Mouse (Mus musculus): ENCODE data around the gene Gapvd1. TPM values are rescaled to one million over a fixed set of nuclear protein-coding genes. Genes with fewer than 3 reads are reported as not detected.
A peak's percentile ranks its signal among the peaks of the same experiment; 100 is the strongest.
"Not testable (repeated sequence)": the region's sequence is repeated elsewhere in the genome, so short reads cannot be mapped to it uniquely, and the experiment has no call there.

The Gapvd1 gene
- polyA plus RNA-seq, 1 experiment from 2014 or later = 79.9 TPM

DNA sequence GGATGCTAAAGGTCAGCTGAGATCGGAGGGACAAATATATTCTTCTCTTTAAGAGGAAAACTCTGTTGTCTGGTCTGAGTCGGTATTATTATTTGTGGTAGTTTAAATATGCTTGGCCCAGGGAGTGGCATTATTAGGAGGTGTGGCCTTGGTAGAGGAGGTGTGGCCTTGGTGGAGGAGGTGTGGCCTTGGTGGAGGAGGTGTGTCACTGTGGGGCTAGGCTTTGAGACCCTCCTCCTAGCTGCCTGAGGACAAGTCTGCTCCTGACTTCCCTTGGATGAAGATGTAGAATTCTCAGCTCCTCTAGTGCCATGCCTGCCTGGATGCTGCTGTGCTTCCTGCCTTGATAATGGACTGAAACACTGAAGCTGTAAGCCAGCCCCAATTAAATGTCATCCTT lies 39.5 kb upstream of the Gapvd1 start:
- no peak for ATAC-seq (ENCODE audit: insufficient read depth)
- no peak overlapping the region for H3K4me3 ChIP-seq (replicated peaks)
- no peaks in the 10 kb centered on the region for H3K9me3 ChIP-seq (replicated peaks)
- H3K4me1 ChIP-seq (replicated peaks) = peaks cover 20% of the 10 kb centered on the region
- H3K9ac ChIP-seq = no peak overlapping the region
- H3K36me3 ChIP-seq (replicated peaks) = peaks cover 40% of the 10 kb centered on the region
- 87% methylated on average over 2 of the region's 2 CpGs for WGBS (ENCODE audit: insufficient replicate concordance)
- H3K4me2 ChIP-seq = no peak overlapping the region
- H3K27ac ChIP-seq (replicated peaks) = no peak overlapping the region
- no peaks in the 10 kb centered on the region for H3K27me3 ChIP-seq

DNA sequence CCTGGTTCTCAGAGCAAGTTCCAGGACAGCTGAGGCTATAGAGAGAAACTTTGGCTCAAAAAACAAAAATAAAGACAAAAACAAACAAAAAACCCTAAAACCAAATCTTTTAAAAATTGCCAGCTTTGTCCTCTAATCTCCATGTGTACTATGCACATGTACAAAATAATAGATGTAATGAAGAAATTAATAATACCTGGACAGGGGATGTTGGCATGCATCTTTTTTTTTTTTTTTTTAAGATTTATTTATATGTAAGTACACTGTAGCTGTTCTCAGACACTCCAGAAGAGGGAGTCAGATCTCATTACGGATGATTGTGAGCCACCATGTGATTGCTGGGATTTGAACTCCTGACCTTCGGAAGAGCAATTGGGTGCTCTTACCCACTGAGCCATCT lies 37.5 kb upstream of the Gapvd1 start:
- H3K4me2 ChIP-seq; H3K4me1 ChIP-seq (replicated peaks): not testable (repeated sequence)
- WGBS (ENCODE audit: insufficient replicate concordance) = 76% methylated on average over 2 of the region's 2 CpGs

GRCm38 (mm10) chr2:34790282-34790681 lies 35.2 kb upstream of the Gapvd1 start:
- WGBS (ENCODE audit: insufficient replicate concordance) = 60% methylated on average over 8 of the region's 8 CpGs
- H3K4me1 ChIP-seq (replicated peaks) = peaks cover 5% of the 10 kb centered on the region; the same call in 1 of the 2 replicates
- peak overlapping the region; percentile 4; the same call in 1 of the 2 replicates for H3K9ac ChIP-seq
- peak overlapping the region; percentile 30; the same call in 1 of the 2 replicates for H3K27ac ChIP-seq (replicated peaks)
- peak overlapping the region; percentile 32 for H3K4me3 ChIP-seq (replicated peaks)
- H3K36me3 ChIP-seq (replicated peaks) = peaks cover 48% of the 10 kb centered on the region
- peak overlapping the region; percentile 45 for H3K4me2 ChIP-seq
- H3K27me3 ChIP-seq = no peaks in the 10 kb centered on the region
- ATAC-seq (ENCODE audit: insufficient read depth) = no peak
- H3K9me3 ChIP-seq (replicated peaks) = no peaks in the 10 kb centered on the region

More for the DNA sequence above, 37.5 kb upstream of the Gapvd1 start:
- H3K9ac ChIP-seq; H3K9me3 ChIP-seq (replicated peaks); H3K27me3 ChIP-seq; H3K4me3 ChIP-seq (replicated peaks); H3K27ac ChIP-seq (replicated peaks); ATAC-seq (ENCODE audit: insufficient read depth): not testable (repeated sequence)
- peaks cover 44% of the 10 kb centered on the region for H3K36me3 ChIP-seq (replicated peaks)

DNA sequence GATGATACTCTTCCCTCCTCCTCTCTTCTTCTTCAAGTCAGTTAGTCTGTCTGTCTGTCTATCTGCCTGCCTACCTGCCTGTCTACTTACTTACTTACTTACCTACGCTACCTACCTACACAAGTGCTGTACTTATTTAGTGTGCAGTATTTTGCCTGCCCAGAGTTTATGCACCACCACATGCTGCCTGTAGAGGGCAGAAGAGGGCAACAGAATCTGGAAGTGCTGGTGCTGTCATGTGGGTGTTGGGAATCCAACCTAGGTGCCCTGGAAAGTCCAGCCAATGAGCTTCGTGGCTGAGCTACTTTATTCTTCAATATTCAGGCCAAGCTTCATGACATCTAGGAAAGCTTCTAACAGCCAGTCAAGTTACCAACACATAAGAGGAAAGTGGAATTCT lies 29.1 kb upstream of the Gapvd1 start:
- Histone ChIP-seq H3K36me3 (replicated peaks) (peaks cover 68% of the 10 kb centered on the region), H3K27ac (replicated peaks) (peak overlapping the region; percentile 95), H3K9me3 (replicated peaks) (no peaks in the 10 kb centered on the region), H3K4me3 (replicated peaks) (no peak overlapping the region), H3K4me2 (0 out of 2 replicates have a peak overlapping the region, but pooled peaks have one; percentile 60), H3K27me3 (no peaks in the 10 kb centered on the region), H3K4me1 (replicated peaks) (peaks cover 36% of the 10 kb centered on the region), H3K9ac (no peak overlapping the region)
- WGBS (ENCODE audit: insufficient replicate concordance) = 62% methylated on average over 2 of the region's 2 CpGs
- ATAC-seq (ENCODE audit: insufficient read depth) = no peak

GRCm38 (mm10) chr2:34783064-34784020 lies 28.3 kb upstream of the Gapvd1 start:
- H3K27ac ChIP-seq (replicated peaks) = peak overlapping the region; percentile 95
- peak overlapping the region; percentile 60 for H3K4me2 ChIP-seq
- H3K4me3 ChIP-seq (replicated peaks) = peak overlapping the region; percentile 28
- no peaks in the 10 kb centered on the region for H3K27me3 ChIP-seq
- H3K9me3 ChIP-seq (replicated peaks) = no peaks in the 10 kb centered on the region
- peak; percentile 98 for ATAC-seq (ENCODE audit: insufficient read depth)
- WGBS (ENCODE audit: insufficient replicate concordance) = 38% methylated on average over 14 of the region's 14 CpGs
- H3K4me1 ChIP-seq (replicated peaks) = peaks cover 37% of the 10 kb centered on the region
- peak overlapping the region; percentile 51 for H3K9ac ChIP-seq
- peaks cover 71% of the 10 kb centered on the region for H3K36me3 ChIP-seq (replicated peaks)

DNA sequence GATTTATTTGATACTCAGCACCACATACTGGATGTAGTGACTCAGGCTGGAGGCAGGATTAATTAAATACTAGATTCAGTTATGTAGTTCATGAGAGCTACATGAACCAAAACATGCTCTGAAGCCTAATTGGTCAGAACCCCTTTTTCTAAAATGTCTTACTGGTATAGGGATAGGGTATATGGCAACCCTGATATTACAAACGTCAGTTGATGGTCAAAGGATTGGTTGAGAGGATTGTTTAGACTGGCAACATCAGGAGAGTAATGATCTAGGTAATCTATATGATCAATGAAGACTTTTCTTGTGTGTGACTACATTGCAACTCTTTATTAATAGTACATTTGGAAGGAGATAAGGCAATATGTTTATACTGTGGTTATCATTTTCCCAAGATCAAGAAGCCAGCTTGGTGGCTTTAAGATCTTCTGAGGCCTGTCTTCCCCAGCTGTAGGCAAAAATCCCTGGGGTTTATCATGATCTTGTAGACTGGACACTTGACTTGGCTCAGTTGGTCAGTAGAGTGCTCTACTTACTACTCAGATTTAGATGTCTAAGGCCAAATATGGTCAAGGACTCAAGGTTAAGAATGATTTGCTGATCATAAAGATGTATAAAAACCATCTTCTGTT lies 22.3 kb upstream of the Gapvd1 start:
- peaks cover 65% of the 10 kb centered on the region for H3K4me1 ChIP-seq (replicated peaks)
- H3K27me3 ChIP-seq = no peaks in the 10 kb centered on the region
- H3K4me3 ChIP-seq (replicated peaks) = no peak overlapping the region; the same call in 1 of the 2 replicates
- 52% methylated on average over 1 of the region's 1 CpGs for WGBS (ENCODE audit: insufficient replicate concordance)
- H3K9me3 ChIP-seq (replicated peaks) = no peaks in the 10 kb centered on the region
- H3K27ac ChIP-seq (replicated peaks) = no peak overlapping the region
- ATAC-seq (ENCODE audit: insufficient read depth) = no peak
- peak overlapping the region; percentile 77; the same call in 1 of the 2 replicates for H3K4me2 ChIP-seq
- no peak overlapping the region for H3K9ac ChIP-seq
- peaks cover 94% of the 10 kb centered on the region for H3K36me3 ChIP-seq (replicated peaks)

- Histone ChIP-seq H3K27me3 (no peaks in the 10 kb centered on the region), H3K27ac (replicated peaks) (no peak overlapping the region), H3K4me1 (replicated peaks) (peaks cover 60% of the 10 kb centered on the region), H3K4me2 (peak overlapping the region; percentile 77), H3K4me3 (replicated peaks) (peak overlapping the region; percentile 90), H3K36me3 (replicated peaks) (peaks cover 69% of the 10 kb centered on the region), H3K9ac (peak overlapping the region; percentile 93; the same call in 1 of the 2 replicates), H3K9me3 (replicated peaks) (no peaks in the 10 kb centered on the region)
- ATAC-seq (ENCODE audit: insufficient read depth) = no peak
- 72% methylated on average over 6 of the region's 6 CpGs for WGBS (ENCODE audit: insufficient replicate concordance)
These were observed 19.5 kb upstream of the Gapvd1 start for GRCm38 (mm10) chr2:34774493-34774892.

GRCm38 (mm10) chr2:34773673-34774072 lies 18.6 kb upstream of the Gapvd1 start:
- no peak for ATAC-seq (ENCODE audit: insufficient read depth)
- Histone ChIP-seq H3K4me3 (replicated peaks) (peak overlapping the region; percentile 90), H3K9me3 (replicated peaks) (no peaks in the 10 kb centered on the region), H3K27ac (replicated peaks) (peak overlapping the region; percentile 6; the same call in 1 of the 2 replicates), H3K4me2 (peak overlapping the region; percentile 77), H3K9ac (peak overlapping the region; percentile 93), H3K4me1 (replicated peaks) (peaks cover 60% of the 10 kb centered on the region), H3K36me3 (replicated peaks) (peaks cover 61% of the 10 kb centered on the region), H3K27me3 (no peaks in the 10 kb centered on the region)
- WGBS (ENCODE audit: insufficient replicate concordance) = 84% methylated on average over 4 of the region's 4 CpGs

DNA sequence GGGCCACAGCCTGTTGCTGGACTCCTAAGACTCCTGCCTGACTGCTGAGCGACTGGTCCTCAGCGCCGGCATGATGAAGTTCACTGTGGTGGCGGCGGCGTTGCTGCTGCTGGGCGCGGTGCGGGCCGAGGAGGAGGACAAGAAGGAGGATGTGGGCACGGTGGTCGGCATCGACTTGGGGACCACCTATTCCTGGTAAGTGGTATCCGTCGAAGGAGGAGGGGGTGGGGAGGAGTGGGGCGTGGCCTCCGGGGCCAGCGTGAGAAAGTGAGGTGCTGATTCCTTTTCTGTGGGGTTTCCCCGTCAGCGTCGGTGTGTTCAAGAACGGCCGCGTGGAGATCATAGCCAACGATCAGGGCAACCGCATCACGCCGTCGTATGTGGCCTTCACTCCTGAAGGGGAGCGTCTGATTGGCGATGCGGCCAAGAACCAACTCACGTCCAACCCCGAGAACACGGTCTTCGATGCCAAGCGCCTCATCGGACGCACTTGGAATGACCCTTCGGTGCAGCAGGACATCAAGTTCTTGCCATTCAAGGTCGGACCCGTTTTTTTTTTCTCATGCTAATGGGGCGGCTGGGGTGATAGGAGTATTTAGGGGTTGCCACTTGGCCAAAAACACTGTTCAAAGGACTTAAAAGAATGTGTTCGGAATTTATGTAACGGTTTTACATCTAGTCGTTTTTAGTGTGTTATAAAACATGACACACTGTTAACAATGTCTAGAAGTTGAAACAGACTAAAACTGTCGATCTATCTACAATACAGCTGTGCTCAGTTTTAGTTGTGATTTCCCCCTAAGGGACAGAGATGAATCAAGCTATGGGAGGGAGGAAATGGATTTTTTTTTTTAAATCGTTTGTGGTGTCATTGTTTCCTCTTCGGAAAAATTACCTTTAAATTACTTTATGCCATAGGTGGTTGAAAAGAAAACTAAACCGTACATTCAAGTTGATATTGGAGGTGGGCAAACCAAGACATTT lies 17.5 kb upstream of the Gapvd1 start:
- peak overlapping the region; percentile 77 for H3K4me2 ChIP-seq
- ATAC-seq (ENCODE audit: insufficient read depth) = peak; percentile 28
- H3K9ac ChIP-seq = peak overlapping the region; percentile 93
- H3K27ac ChIP-seq (replicated peaks) = peak overlapping the region; percentile 94
- WGBS (ENCODE audit: insufficient replicate concordance) = 2% methylated on average over 50 of the region's 50 CpGs
- H3K27me3 ChIP-seq = no peaks in the 10 kb centered on the region
- H3K9me3 ChIP-seq (replicated peaks) = no peaks in the 10 kb centered on the region
- peaks cover 49% of the 10 kb centered on the region for H3K36me3 ChIP-seq (replicated peaks)
- H3K4me1 ChIP-seq (replicated peaks) = peaks cover 55% of the 10 kb centered on the region
- peak overlapping the region; percentile 90 for H3K4me3 ChIP-seq (replicated peaks)

Data from liver, embryonic 15.5 days (tissue).